Mouse (Mus musculus): ENCODE measurements at regions not wholly inside any gene's neighbourhood (a gene's known extent, or its start where the extent isn't known, plus 50 kb on each side); places are given as distances from the start of the nearest gene placed in this dataset.

GRCm38 (mm10) chr15:62116184-62116583, 1193.4 kb upstream of the A1bg start:
- peaks cover 5% of the 10 kb centered on the region for H3K4me1 ChIP-seq (ENCODE audit: control insufficient read depth, insufficient read depth, low read length)
- no peaks in the 10 kb centered on the region for H3K9me3 ChIP-seq (replicated peaks; ENCODE audit: control insufficient read depth, insufficient read depth, low read length, poor library complexity, severe bottlenecking)
- TF ChIP-seq EP300 (IDR thresholded peaks at IDR 0.05; ENCODE audit: insufficient read depth, low read depth, low read length) (no peak), POLR2A (IDR thresholded peaks at IDR 0.05; ENCODE audit: insufficient read depth, low read length) (no peak), CTCF (IDR thresholded peaks at IDR 0.05; ENCODE audit: low read depth, low read length) (no peak)
- H3K27ac ChIP-seq (ENCODE audit: insufficient read depth, low read length) = no peak overlapping the region
- H3K9ac ChIP-seq (ENCODE audit: low read depth, poor library complexity, severe bottlenecking) = no peak overlapping the region
- no peaks in the 10 kb centered on the region for H3K27me3 ChIP-seq (ENCODE audit: control insufficient read depth, insufficient read depth, low read length, poor library complexity, severe bottlenecking)
- H3K4me3 ChIP-seq (ENCODE audit: low read depth, low read length) = no peak overlapping the region
- H3K36me3 ChIP-seq (ENCODE audit: control insufficient read depth, insufficient read depth, low read length, poor library complexity, severe bottlenecking) = peaks cover 8% of the 10 kb centered on the region

- H3K4me3 ChIP-seq (ENCODE audit: low read depth, low read length) = no peak overlapping the region
- peaks cover 5% of the 10 kb centered on the region for H3K4me1 ChIP-seq (ENCODE audit: control insufficient read depth, insufficient read depth, low read length)
- no peak overlapping the region for H3K9ac ChIP-seq (ENCODE audit: low read depth, poor library complexity, severe bottlenecking)
- no peaks in the 10 kb centered on the region for H3K27me3 ChIP-seq (ENCODE audit: control insufficient read depth, insufficient read depth, low read length, poor library complexity, severe bottlenecking)
- no peaks in the 10 kb centered on the region for H3K9me3 ChIP-seq (replicated peaks; ENCODE audit: control insufficient read depth, insufficient read depth, low read length, poor library complexity, severe bottlenecking)
- TF ChIP-seq POLR2A (IDR thresholded peaks at IDR 0.05; ENCODE audit: insufficient read depth, low read length) (no peak), CTCF (IDR thresholded peaks at IDR 0.05; ENCODE audit: low read depth, low read length) (no peak), EP300 (IDR thresholded peaks at IDR 0.05; ENCODE audit: insufficient read depth, low read depth, low read length) (no peak)
- H3K36me3 ChIP-seq (ENCODE audit: control insufficient read depth, insufficient read depth, low read length, poor library complexity, severe bottlenecking) = peaks cover 8% of the 10 kb centered on the region
- H3K27ac ChIP-seq (ENCODE audit: insufficient read depth, low read length) = no peak overlapping the region
Observed at GRCm38 (mm10) chr15:62114815-62115214, 1192.0 kb upstream of the A1bg start.

DNA sequence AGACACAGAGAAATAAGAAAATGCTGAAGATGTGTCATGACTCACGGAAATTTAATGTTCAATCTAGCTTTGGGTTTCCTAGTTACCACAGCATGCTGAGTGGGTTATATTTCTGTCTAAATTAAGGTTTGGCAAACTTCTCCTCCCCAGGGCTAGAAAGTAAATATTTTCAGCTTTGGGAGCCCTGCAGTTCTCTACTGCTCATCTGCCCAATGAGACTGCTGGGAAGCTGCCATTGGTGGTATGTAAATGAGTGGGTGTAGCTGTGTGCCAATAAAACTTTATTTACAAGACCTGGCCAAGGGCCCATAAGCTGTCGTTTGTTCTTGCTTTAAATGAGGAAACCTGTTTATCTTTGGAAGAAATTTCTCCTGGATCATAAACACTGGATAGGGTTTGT, 1189.3 kb upstream of the A1bg start:
- no peaks in the 10 kb centered on the region for H3K4me1 ChIP-seq (ENCODE audit: control insufficient read depth, insufficient read depth, low read length)
- H3K9me3 ChIP-seq (replicated peaks; ENCODE audit: control insufficient read depth, insufficient read depth, low read length, poor library complexity, severe bottlenecking) = no peaks in the 10 kb centered on the region
- no peak overlapping the region for H3K9ac ChIP-seq (ENCODE audit: low read depth, poor library complexity, severe bottlenecking)
- no peaks in the 10 kb centered on the region for H3K27me3 ChIP-seq (ENCODE audit: control insufficient read depth, insufficient read depth, low read length, poor library complexity, severe bottlenecking)
- peaks cover 9% of the 10 kb centered on the region; the same call in 1 of the 2 replicates for H3K36me3 ChIP-seq (ENCODE audit: control insufficient read depth, insufficient read depth, low read length, poor library complexity, severe bottlenecking)
- no peak overlapping the region for H3K27ac ChIP-seq (ENCODE audit: insufficient read depth, low read length)
- H3K4me3 ChIP-seq (ENCODE audit: low read depth, low read length) = no peak overlapping the region
- TF ChIP-seq CTCF (IDR thresholded peaks at IDR 0.05; ENCODE audit: low read depth, low read length) (no peak), EP300 (IDR thresholded peaks at IDR 0.05; ENCODE audit: insufficient read depth, low read depth, low read length) (no peak), POLR2A (IDR thresholded peaks at IDR 0.05; ENCODE audit: insufficient read depth, low read length) (no peak)

GRCm38 (mm10) chr15:62107976-62108375, 1185.2 kb upstream of the A1bg start:
- no peak overlapping the region for H3K9ac ChIP-seq (ENCODE audit: low read depth, poor library complexity, severe bottlenecking)
- H3K27me3 ChIP-seq (ENCODE audit: control insufficient read depth, insufficient read depth, low read length, poor library complexity, severe bottlenecking) = no peaks in the 10 kb centered on the region
- no peaks in the 10 kb centered on the region for H3K9me3 ChIP-seq (replicated peaks; ENCODE audit: control insufficient read depth, insufficient read depth, low read length, poor library complexity, severe bottlenecking)
- H3K4me1 ChIP-seq (ENCODE audit: control insufficient read depth, insufficient read depth, low read length) = no peaks in the 10 kb centered on the region
- no peak overlapping the region for H3K27ac ChIP-seq (ENCODE audit: insufficient read depth, low read length)
- TF ChIP-seq CTCF (IDR thresholded peaks at IDR 0.05; ENCODE audit: low read depth, low read length) (no peak), POLR2A (IDR thresholded peaks at IDR 0.05; ENCODE audit: insufficient read depth, low read length) (no peak), EP300 (IDR thresholded peaks at IDR 0.05; ENCODE audit: insufficient read depth, low read depth, low read length) (no peak)
- H3K36me3 ChIP-seq (ENCODE audit: control insufficient read depth, insufficient read depth, low read length, poor library complexity, severe bottlenecking) = peaks cover 13% of the 10 kb centered on the region
- H3K4me3 ChIP-seq (ENCODE audit: low read depth, low read length) = no peak overlapping the region

DNA sequence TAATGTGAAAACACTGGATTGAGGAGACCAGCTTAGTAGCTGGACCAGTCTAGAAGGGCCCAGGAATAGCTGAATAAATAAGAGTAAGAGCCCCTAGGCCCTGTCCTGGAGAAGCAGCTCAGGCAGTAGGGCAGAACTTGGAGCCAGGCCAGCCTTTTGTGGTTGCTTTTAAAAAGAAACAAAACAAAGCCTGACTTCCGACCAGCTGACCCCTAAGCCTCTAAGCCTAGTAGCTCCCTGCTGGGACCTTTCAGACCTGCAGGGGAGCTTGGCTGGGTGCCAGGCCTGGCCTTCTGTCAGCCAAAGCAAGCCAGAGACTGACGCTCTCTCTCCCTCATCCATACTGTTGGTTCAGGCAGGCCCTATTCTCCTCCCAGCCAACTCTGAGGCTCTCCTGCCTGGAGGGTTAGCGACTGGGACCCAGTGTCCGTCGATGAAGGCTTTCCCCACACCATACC, 1183.7 kb upstream of the A1bg start:
- Histone ChIP-seq H3K4me1 (ENCODE audit: control insufficient read depth, insufficient read depth, low read length) (peaks cover 2% of the 10 kb centered on the region), H3K27me3 (ENCODE audit: control insufficient read depth, insufficient read depth, low read length, poor library complexity, severe bottlenecking) (no peaks in the 10 kb centered on the region), H3K9ac (ENCODE audit: low read depth, poor library complexity, severe bottlenecking) (no peak overlapping the region), H3K9me3 (replicated peaks; ENCODE audit: control insufficient read depth, insufficient read depth, low read length, poor library complexity, severe bottlenecking) (no peaks in the 10 kb centered on the region), H3K27ac (ENCODE audit: insufficient read depth, low read length) (peak overlapping the region; percentile 52), H3K4me3 (ENCODE audit: low read depth, low read length) (no peak overlapping the region), H3K36me3 (ENCODE audit: control insufficient read depth, insufficient read depth, low read length, poor library complexity, severe bottlenecking) (peaks cover 16% of the 10 kb centered on the region)
- TF ChIP-seq POLR2A (IDR thresholded peaks at IDR 0.05; ENCODE audit: insufficient read depth, low read length) = no peak
- peak; percentile 87 for TF ChIP-seq EP300 (IDR thresholded peaks at IDR 0.05; ENCODE audit: insufficient read depth, low read depth, low read length)

DNA sequence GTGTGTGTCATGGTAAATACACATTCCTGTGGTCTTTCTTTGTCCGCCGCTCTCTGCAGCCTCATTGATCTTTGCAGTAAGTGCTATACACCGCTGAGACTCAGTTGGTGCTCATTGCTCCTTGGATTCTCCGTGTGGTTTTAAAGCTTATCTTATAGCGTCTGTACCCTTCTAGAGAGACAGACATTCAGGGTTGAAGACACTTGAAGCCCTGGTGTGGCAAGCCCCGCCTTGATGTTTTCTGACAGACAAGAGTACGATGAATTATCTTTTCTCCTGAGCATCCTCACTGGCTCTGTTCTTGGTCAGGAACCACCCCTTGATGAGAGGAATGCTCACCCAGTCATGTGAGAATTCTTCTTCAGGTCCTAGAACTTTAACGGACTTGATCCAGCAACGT, 1182.7 kb upstream of the A1bg start:
- no peak for TF ChIP-seq EP300 (IDR thresholded peaks at IDR 0.05; ENCODE audit: insufficient read depth, low read depth, low read length)
- no peak for TF ChIP-seq CTCF (IDR thresholded peaks at IDR 0.05; ENCODE audit: low read depth, low read length)
- TF ChIP-seq POLR2A (IDR thresholded peaks at IDR 0.05; ENCODE audit: insufficient read depth, low read length) = no peak
- Histone ChIP-seq H3K27ac (ENCODE audit: insufficient read depth, low read length) (peak overlapping the region; percentile 52; the same call in 1 of the 2 replicates), H3K9me3 (replicated peaks; ENCODE audit: control insufficient read depth, insufficient read depth, low read length, poor library complexity, severe bottlenecking) (no peaks in the 10 kb centered on the region), H3K9ac (ENCODE audit: low read depth, poor library complexity, severe bottlenecking) (no peak overlapping the region), H3K4me1 (ENCODE audit: control insufficient read depth, insufficient read depth, low read length) (peaks cover 2% of the 10 kb centered on the region), H3K4me3 (ENCODE audit: low read depth, low read length) (no peak overlapping the region), H3K36me3 (ENCODE audit: control insufficient read depth, insufficient read depth, low read length, poor library complexity, severe bottlenecking) (peaks cover 16% of the 10 kb centered on the region), H3K27me3 (ENCODE audit: control insufficient read depth, insufficient read depth, low read length, poor library complexity, severe bottlenecking) (no peaks in the 10 kb centered on the region)
